Comparison of ENCODE assay signal across 15 mouse cellular contexts in genomic region chr7:130590845-130591437, GRCm38 (mm10). TPM values are rescaled to one million over a fixed set of nuclear protein-coding genes. Genes with fewer than 3 reads are reported as not detected.
DNase-seq lines count a peak whose midpoint lies in the region; ATAC-seq and TF ChIP-seq lines count a peak whose summit lies in the region.
"Had no signal": no experiment of that assay in that cellular context is flagged by ENCODE, and none has a peak within 500 bp of the region (broad histone marks: within the 10 kb centered on the region; RNA-seq: fewer than 3 reads in every experiment).

No protein-coding gene starts in this region.

- no peaks in the 10 kb centered on the region for H3K9me3 ChIP-seq in intestine, embryonic 16.5 days (ENCODE audit: control insufficient read depth, low read length)
- no peaks in the 10 kb centered on the region for H3K9me3 ChIP-seq in intestine, embryonic 15.5 days
- H3K9me3 ChIP-seq in ES-E14 (ENCODE audit: control insufficient read depth, insufficient read depth, low read depth, low read length): no peaks in the 10 kb centered on the region

- no peaks in the 10 kb centered on the region for H3K4me1 ChIP-seq in intestine, embryonic 16.5 days (ENCODE audit: control insufficient read depth, insufficient read depth, low read length)
- H3K4me1 ChIP-seq in intestine, embryonic 15.5 days (replicated peaks): 0 out of 2 replicates have a peak, but pooled peaks cover 3% of the 10 kb centered on the region
- H3K4me1 ChIP-seq in ES-E14 (ENCODE audit: control insufficient read depth in 2 of 2, insufficient read depth in 2 of 2, low read length in 2 of 2, poor library complexity in 1 of 2): peaks cover 4 to 8% of the 10 kb centered on the region in 2 experiments; a peak in 1 of 4 replicates

- in situ Hi-C loops in ES-E14 (cut with MboI; ENCODE audit: low sequenced_read_pairs in 2 of 2, unreplicated experiment in 2 of 2): no loop called here

- DNase-seq in 416B (ENCODE audit: low read depth) (peak; percentile 13), ES-E14 (ENCODE audit: low read depth, low spot score) (no peak)
- DNase-seq in natural killer cell, adult 2 months (ENCODE audit: low spot score in 2 of 2): no peak
- DNase-seq in frontal cortex, postnatal 14 days (ENCODE audit: low spot score in 2 of 2): no peak
- DNase-seq: adrenal gland, adult 8-10 months; cerebellum, adult 9-11 months; heart, adult 11 months; kidney, postnatal 25 days; thymus, adult 2 months had no signal

- ATAC-seq in intestine, embryonic 16.5 days: 0 out of 2 replicates have a peak, but pooled peaks have one; percentile 22
- no peak for ATAC-seq in intestine, embryonic 15.5 days
- ATAC-seq in megakaryocyte progenitor cell, adult 5-6 weeks (replicated peaks; ENCODE audit: poor library complexity): peak; percentile 71
- ATAC-seq: inflammation-experienced regulatory T-cells, adult 6 months had no signal

- no peak overlapping the region; the same call in 1 of the 2 replicates for H3K27ac ChIP-seq in intestine, embryonic 16.5 days (ENCODE audit: low read length)
- no peak overlapping the region for H3K27ac ChIP-seq in intestine, embryonic 15.5 days
- no peak overlapping the region for H3K27ac ChIP-seq in ES-E14 (ENCODE audit: insufficient read depth, low read depth, low read length, poor library complexity, severe bottlenecking)

- H3K36me3 ChIP-seq in intestine, embryonic 16.5 days (ENCODE audit: control insufficient read depth, insufficient read depth, low read length): no peaks in the 10 kb centered on the region
- no peaks in the 10 kb centered on the region for H3K36me3 ChIP-seq in intestine, embryonic 15.5 days
- no peaks in the 10 kb centered on the region for H3K36me3 ChIP-seq in ES-E14 (ENCODE audit: control insufficient read depth, insufficient read depth, low read length, poor library complexity, severe bottlenecking)

- H3K4me3 ChIP-seq in intestine, embryonic 16.5 days (ENCODE audit: low read length): no peak overlapping the region
- no peak overlapping the region for H3K4me3 ChIP-seq in intestine, embryonic 15.5 days (replicated peaks)
- no peak overlapping the region for H3K4me3 ChIP-seq in ES-E14 (ENCODE audit: insufficient read depth in 1 of 2, low read depth in 1 of 2, low read length in 2 of 2, poor library complexity in 1 of 2, severe bottlenecking in 1 of 2)
- H3K4me3 ChIP-seq: erythroblast, embryonic 14.5 days had no signal

- no peak overlapping the region for H3K9ac ChIP-seq in intestine, embryonic 16.5 days (ENCODE audit: low read depth, low read length)
- H3K9ac ChIP-seq in intestine, embryonic 15.5 days: no peak overlapping the region
- H3K9ac ChIP-seq in ES-E14 (ENCODE audit: insufficient read depth, low read depth, low read length, poor library complexity, severe bottlenecking): no peak overlapping the region
- H3K9ac ChIP-seq: lung, embryonic 14.5 days had no signal

- 73% methylated on average over 8 of the region's 8 CpGs for WGBS in intestine, embryonic 16.5 days
- 64% methylated on average over 8 of the region's 8 CpGs for WGBS in intestine, embryonic 15.5 days

- H3K4me2 ChIP-seq in intestine, embryonic 16.5 days (ENCODE audit: low read depth, low read length): no peak overlapping the region
- no peak overlapping the region for H3K4me2 ChIP-seq in intestine, embryonic 15.5 days (replicated peaks)
- H3K4me2 ChIP-seq: lung, embryonic 14.5 days had no signal

- H3K27me3 ChIP-seq in intestine, embryonic 16.5 days (replicated peaks; ENCODE audit: control insufficient read depth, insufficient read depth, low read length): no peaks in the 10 kb centered on the region
- no peaks in the 10 kb centered on the region for H3K27me3 ChIP-seq in intestine, embryonic 15.5 days (replicated peaks)

TF ChIP-seq in ES-E14, 5 proteins besides CTCF, POLR2A, EP300 and RAD21:
- TF ChIP-seq CHD2 (IDR thresholded peaks at IDR 0.05; ENCODE audit: low read depth, low read length) (no peak), MAFK (IDR thresholded peaks at IDR 0.05; ENCODE audit: insufficient read depth, low read depth, low read length) (no peak), ZNF384 (IDR thresholded peaks at IDR 0.05; ENCODE audit: low read depth, low read length) (peak; percentile 42; the same call in 1 of the 2 replicates), HCFC1 (IDR thresholded peaks at IDR 0.05; ENCODE audit: borderline replicate concordance, insufficient read depth, low read length) (no peak), ZC3H11A (IDR thresholded peaks at IDR 0.05; ENCODE audit: borderline replicate concordance, low read depth, low read length) (no peak)

RNA-seq across cellular contexts. Expression of gene Tacc2, which starts 13.7 kb away (rescaled TPM):
- 27.4 and 30.0 TPM in 2 replicates for polyA plus RNA-seq in intestine, embryonic 16.5 days (2015; fragmentation: Nextera tagmentation; extraction: Ambion mirVana)
- polyA plus RNA-seq in intestine, embryonic 15.5 days (2015; fragmentation: Nextera tagmentation; extraction: Ambion mirVana): 27.2 and 27.8 TPM in 2 replicates
- total RNA-seq in ES-E14 (2012; rRNA removed): 23.2 and 29.1 TPM in 2 replicates
- total RNA-seq in megakaryocyte progenitor cell, adult 5-6 weeks (2015): 7.4 and 10.5 TPM in 2 replicates
- total RNA-seq in megakaryocyte progenitor cell, adult 5-6 weeks (2017): 2.2 and 6.9 TPM in 2 replicates

RNA-seq across cellular contexts. Expression of gene Nsmce4a, which starts 18.0 kb away (rescaled TPM):
- 86.1 and 108 TPM in 2 replicates for polyA plus RNA-seq in intestine, embryonic 16.5 days (2015; fragmentation: Nextera tagmentation; extraction: Ambion mirVana)
- 138 and 146 TPM in 2 replicates for polyA plus RNA-seq in intestine, embryonic 15.5 days (2015; fragmentation: Nextera tagmentation; extraction: Ambion mirVana)
- total RNA-seq in ES-E14 (2012; rRNA removed): 72.0 and 90.9 TPM in 2 replicates
- 225 and 235 TPM in 2 replicates for total RNA-seq in megakaryocyte progenitor cell, adult 5-6 weeks (2015)
- total RNA-seq in megakaryocyte progenitor cell, adult 5-6 weeks (2017): 150 and 207 TPM in 2 replicates
